Mouse (Mus musculus): ENCODE data around the gene Rbfox3.

DNA sequence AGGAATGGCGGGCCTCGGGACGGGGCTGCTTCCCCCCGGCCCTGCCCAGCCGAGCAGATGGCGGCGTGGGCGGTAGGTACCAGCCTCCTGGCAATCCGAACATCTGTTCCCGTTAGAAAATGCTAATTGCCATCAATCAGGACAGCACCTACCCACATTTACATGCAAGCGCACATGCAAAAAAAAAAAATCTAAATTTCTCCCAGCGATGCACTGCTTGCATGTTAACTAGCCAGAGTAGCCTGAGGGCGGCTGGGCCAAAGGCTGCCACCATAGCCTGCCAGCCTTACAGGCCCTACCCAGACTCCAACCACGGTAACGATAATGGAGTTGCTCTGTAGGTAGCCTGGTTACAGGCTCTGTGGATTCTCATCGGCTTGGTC, 117.8 kb downstream of the Rbfox3 start:
- TF ChIP-seq CTCF (IDR thresholded peaks at IDR 0.05; ENCODE audit: low read depth) (no peak), EP300 (IDR thresholded peaks at IDR 0.05; ENCODE audit: low read depth) (no peak)

Measured in liver, embryonic 14.5 days (tissue).